ENCODE assay signal across 13 mouse cellular contexts in the genomic region with DNA sequence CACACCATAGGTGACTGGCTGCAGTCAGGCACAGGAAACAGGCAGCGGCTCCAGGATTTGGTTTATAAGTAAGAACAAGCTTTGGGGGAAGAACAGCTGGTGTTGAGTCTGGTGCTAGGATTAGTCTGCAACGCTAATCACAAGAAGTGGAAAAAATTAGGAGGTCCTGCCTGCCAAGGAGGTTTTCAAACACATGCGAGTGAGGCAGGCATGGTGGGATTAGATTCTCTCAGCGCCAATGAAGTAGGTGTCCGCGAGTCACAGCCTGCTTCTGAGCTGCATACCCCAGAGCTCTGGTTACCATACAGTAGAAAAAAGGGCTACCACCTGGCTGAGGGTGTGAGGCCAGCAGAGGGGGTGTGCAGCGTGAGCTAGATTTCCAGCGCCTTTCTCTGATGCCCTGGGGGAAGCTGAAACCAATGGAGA.
A peak's percentile ranks its signal among the peaks of the same experiment; 100 is the strongest.
DNase-seq lines count a peak whose midpoint lies in the region; ATAC-seq and TF ChIP-seq lines count a peak whose summit lies in the region.
"Had no signal": no experiment of that assay in that cellular context is flagged by ENCODE, and none has a peak within 500 bp of the region (broad histone marks: within the 10 kb centered on the region; RNA-seq: fewer than 3 reads in every experiment).

No protein-coding gene starts in this region.

- no peak overlapping the region for H3K9ac ChIP-seq in stomach, embryonic 14.5 days (replicated peaks; ENCODE audit: low read depth, low read length)
- no peak overlapping the region for H3K9ac ChIP-seq in stomach, postnatal 0 days (ENCODE audit: low read length)
- H3K9ac ChIP-seq in limb, embryonic 12.5 days (replicated peaks) = no peak overlapping the region

- H3K4me1 ChIP-seq in stomach, embryonic 14.5 days (ENCODE audit: control insufficient read depth, insufficient read depth, low read length) = peaks cover 36% of the 10 kb centered on the region
- peaks cover 3% of the 10 kb centered on the region; the same call in 1 of the 2 replicates for H3K4me1 ChIP-seq in stomach, postnatal 0 days (replicated peaks; ENCODE audit: control insufficient read depth, insufficient read depth)
- peaks cover 37% of the 10 kb centered on the region for H3K4me1 ChIP-seq in limb, embryonic 12.5 days (replicated peaks)

- H3K36me3 ChIP-seq in stomach, embryonic 14.5 days (ENCODE audit: control insufficient read depth, insufficient read depth, low read length) = no peaks in the 10 kb centered on the region
- no peaks in the 10 kb centered on the region for H3K36me3 ChIP-seq in stomach, postnatal 0 days (ENCODE audit: control insufficient read depth, insufficient read depth, low read length)
- H3K36me3 ChIP-seq in limb, embryonic 12.5 days = no peaks in the 10 kb centered on the region
- H3K36me3 ChIP-seq: heart, embryonic 10.5 days had no signal

- ATAC-seq in stomach, embryonic 14.5 days (ENCODE audit: insufficient number of reproducible peaks, insufficient read depth, low FRiP score, low read depth) = no peak
- ATAC-seq in stomach, postnatal 0 days (ENCODE audit: low FRiP score, low TSS enrichment) = no peak
- ATAC-seq in limb, embryonic 12.5 days (ENCODE audit: insufficient number of reproducible peaks, insufficient read depth, low FRiP score, low TSS enrichment, low read depth) = peak; percentile 83

- no peak overlapping the region for H3K4me3 ChIP-seq in stomach, embryonic 14.5 days (ENCODE audit: low read depth, low read length)
- no peak overlapping the region for H3K4me3 ChIP-seq in stomach, postnatal 0 days (ENCODE audit: low read depth, low read length)
- no peak overlapping the region for H3K4me3 ChIP-seq in limb, embryonic 12.5 days (replicated peaks)
- H3K4me3 ChIP-seq: heart, embryonic 10.5 days had no signal

- no peaks in the 10 kb centered on the region for H3K27me3 ChIP-seq in stomach, embryonic 14.5 days (ENCODE audit: control insufficient read depth, insufficient read depth, low read length)
- H3K27me3 ChIP-seq in stomach, postnatal 0 days (ENCODE audit: control insufficient read depth, insufficient read depth, low read length) = no peaks in the 10 kb centered on the region
- no peaks in the 10 kb centered on the region for H3K27me3 ChIP-seq in limb, embryonic 12.5 days

- H3K9me3 ChIP-seq in stomach, embryonic 14.5 days (ENCODE audit: control insufficient read depth, low read depth, low read length) = no peaks in the 10 kb centered on the region
- no peaks in the 10 kb centered on the region for H3K9me3 ChIP-seq in stomach, postnatal 0 days (ENCODE audit: control insufficient read depth, low read length)
- H3K9me3 ChIP-seq in limb, embryonic 12.5 days = 0 out of 2 replicates have a peak, but pooled peaks cover 4% of the 10 kb centered on the region
- H3K9me3 ChIP-seq: heart, embryonic 10.5 days had no signal

- 33% methylated on average over 8 of the region's 8 CpGs for WGBS in stomach, embryonic 14.5 days
- 48% methylated on average over 8 of the region's 8 CpGs for WGBS in stomach, postnatal 0 days
- 23% methylated on average over 8 of the region's 8 CpGs for WGBS in limb, embryonic 12.5 days

- peak overlapping the region; percentile 44; the same call in 1 of the 2 replicates for H3K27ac ChIP-seq in stomach, embryonic 14.5 days (ENCODE audit: low read length)
- no peak overlapping the region for H3K27ac ChIP-seq in stomach, postnatal 0 days (replicated peaks)
- peak overlapping the region; percentile 76 for H3K27ac ChIP-seq in limb, embryonic 12.5 days
- H3K27ac ChIP-seq: heart, embryonic 10.5 days had no signal

- no peak for TF ChIP-seq EP300 in stomach, postnatal 0 days (optimal IDR thresholded peaks at IDR 0.05)

- H3K4me2 ChIP-seq in stomach, embryonic 14.5 days (replicated peaks; ENCODE audit: low read depth, low read length) = no peak overlapping the region
- H3K4me2 ChIP-seq in stomach, postnatal 0 days (replicated peaks; ENCODE audit: low read depth) = no peak overlapping the region
- H3K4me2 ChIP-seq in limb, embryonic 12.5 days = 0 out of 2 replicates have a peak overlapping the region, but pooled peaks have one; percentile 1

- DNase-seq in frontal cortex, adult 2 months (ENCODE audit: extremely low spot score in 1 of 2, low spot score in 1 of 2) = peak; percentile 53 to 63
- no peak for DNase-seq in frontal cortex, postnatal 25 days (ENCODE audit: low spot score in 2 of 2)
- DNase-seq in stomach, postnatal 0 days (ENCODE audit: low spot score) = no peak
- no peak for DNase-seq in heart, adult 8-10 months (ENCODE audit: low spot score)
- DNase-seq in testis, postnatal 14 days (ENCODE audit: low spot score) = no peak
- DNase-seq in testis, postnatal 10 days (ENCODE audit: low spot score) = no peak
- DNase-seq: B cell, adult 2 months; cerebellum, adult 9-11 months; kidney, postnatal 25 days; lung, postnatal 4 days had no signal

- TF ChIP-seq CTCF in stomach, postnatal 0 days (IDR thresholded peaks at IDR 0.05; ENCODE audit: low read depth) = no peak; the same call in 1 of the 2 replicates

Comparison
In these comparisons a context has a peak if more than half of its experiments do, and no peak if none do; other contexts are left out.
1. DNase-seq: peak in frontal cortex, adult 2 months (2 of 2); none in frontal cortex, postnatal 25 days (0 of 2), stomach, postnatal 0 days (single experiment), heart, adult 8-10 months (single experiment), testis, postnatal 14 days (single experiment) and testis, postnatal 10 days (single experiment).